Mouse (Mus musculus): ENCODE data around the gene Ptf1a. TPM values are rescaled to one million over a fixed set of nuclear protein-coding genes. Genes with fewer than 3 reads are reported as not detected.
A peak's percentile ranks its signal among the peaks of the same experiment; 100 is the strongest.

The Ptf1a gene
- total RNA-seq (2021), result not detected

GRCm38 (mm10) chr2:19444931-19445831 lies at the start of gene Ptf1a:
Gene Ptf1a, plus strand, starts transcription at chr2:19445663.
- intact Hi-C loops (cut with DNase I), result no loop called here

GRCm38 (mm10) chr2:19405409-19405808 lies 40.1 kb upstream of the Ptf1a start:
- intact Hi-C loops (cut with DNase I), result no loop called here
- DNase-seq, result no peak

More at GRCm38 (mm10) chr2:19444931-19445831, at the start of gene Ptf1a:
- no peak for DNase-seq

- DNase-seq, result peak; percentile 18 to 35
- intact Hi-C loops (cut with DNase I), result no loop called here
Measured at GRCm38 (mm10) chr2:19406531-19406930, 38.9 kb upstream of the Ptf1a start.

GRCm38 (mm10) chr2:19414222-19414965 lies 31.1 kb upstream of the Ptf1a start:
- intact Hi-C loops (cut with DNase I), result loop anchor here (10.0 kb wide), 1 partner anchor 500 kb away; no protein-coding TSS in a partner anchor
- peak; percentile 49 to 80 for DNase-seq

- DNase-seq, result peak; percentile 68 to 84
- intact Hi-C loops (cut with DNase I), result loop anchor here (1.0 to 10.0 kb wide), 5 partner anchors 105 to 1362 kb away; no protein-coding TSS in a partner anchor
Measured at GRCm38 (mm10) chr2:19415063-19415521, 30.4 kb upstream of the Ptf1a start.

- DNase-seq, result no peak
- intact Hi-C loops (cut with DNase I), result loop anchor here (5.0 to 10.0 kb wide), 4 partner anchors 316 to 1361 kb away; no protein-coding TSS in a partner anchor
Measured at GRCm38 (mm10) chr2:19416066-19416465, 29.4 kb upstream of the Ptf1a start.

- no peak for DNase-seq
- intact Hi-C loops (cut with DNase I), result loop anchor here (5.0 to 10.0 kb wide), 4 partner anchors 312 to 1357 kb away; no protein-coding TSS in a partner anchor
Measured at GRCm38 (mm10) chr2:19419686-19420345, 25.6 kb upstream of the Ptf1a start.

GRCm38 (mm10) chr2:19422226-19422625 lies 23.2 kb upstream of the Ptf1a start:
- no peak for DNase-seq
- intact Hi-C loops (cut with DNase I), result no loop called here

- no peak for DNase-seq
- intact Hi-C loops (cut with DNase I), result no loop called here
Measured at GRCm38 (mm10) chr2:19423086-19423485, 22.4 kb upstream of the Ptf1a start.

- DNase-seq, result peak; percentile 46 to 66
- intact Hi-C loops (cut with DNase I), result no loop called here
Measured at GRCm38 (mm10) chr2:19429031-19429430, 16.4 kb upstream of the Ptf1a start.

GRCm38 (mm10) chr2:19429691-19430690 lies 15.5 kb upstream of the Ptf1a start:
- no peak for DNase-seq
- intact Hi-C loops (cut with DNase I), result no loop called here

GRCm38 (mm10) chr2:19430746-19431145 lies 14.7 kb upstream of the Ptf1a start:
- intact Hi-C loops (cut with DNase I), result no loop called here
- DNase-seq, result no peak

- DNase-seq, result no peak
- intact Hi-C loops (cut with DNase I), result no loop called here
Measured at GRCm38 (mm10) chr2:19431186-19431585, 14.3 kb upstream of the Ptf1a start.

- intact Hi-C loops (cut with DNase I), result no loop called here
- no peak for DNase-seq
Measured at GRCm38 (mm10) chr2:19431614-19432323, 13.7 kb upstream of the Ptf1a start.

- intact Hi-C loops (cut with DNase I), result no loop called here
- no peak for DNase-seq
Measured at GRCm38 (mm10) chr2:19444346-19444745, 1.1 kb upstream of the Ptf1a start.

- DNase-seq, result no peak
- intact Hi-C loops (cut with DNase I), result no loop called here
Measured at GRCm38 (mm10) chr2:19445871-19446501, 523 bp downstream of the Ptf1a start.

GRCm38 (mm10) chr2:19446746-19447145 lies 1.3 kb downstream of the Ptf1a start:
- intact Hi-C loops (cut with DNase I), result no loop called here
- DNase-seq, result no peak

GRCm38 (mm10) chr2:19448042-19448700 lies 2.7 kb downstream of the Ptf1a start:
- intact Hi-C loops (cut with DNase I), result no loop called here
- peak in 1 of 2 experiments; percentile 23 for DNase-seq
